Mouse (Mus musculus): ENCODE results near the gene Fbxl2.

DNA sequence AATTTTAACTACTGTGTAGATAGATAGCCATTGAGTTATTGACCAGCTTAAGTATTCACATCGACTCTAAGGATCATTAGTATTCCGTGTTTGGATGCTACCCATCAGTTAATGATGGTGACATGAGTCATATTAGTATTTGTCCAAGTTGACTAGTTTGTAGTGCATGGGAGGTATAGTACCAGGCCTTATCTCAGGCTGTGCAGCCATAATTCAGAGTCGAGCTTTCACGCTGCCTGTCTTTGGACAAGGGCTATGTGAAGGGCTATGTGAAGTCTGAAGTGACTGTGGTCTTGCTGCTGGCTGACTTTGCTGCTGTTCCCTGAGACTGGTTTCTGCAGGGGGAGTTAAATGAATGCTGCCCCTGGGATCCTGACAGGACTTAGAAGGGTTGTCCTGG, 88.2 kb downstream of the Fbxl2 start:
- TF ChIP-seq POLR2A (IDR thresholded peaks at IDR 0.05; ENCODE audit: borderline replicate concordance, extremely low read depth, low read depth, low read length) (no peak), CTCF (IDR thresholded peaks at IDR 0.05; ENCODE audit: insufficient read depth, low read length) (no peak)

All from lung, adult 2 months (tissue).